Mouse (Mus musculus): ENCODE results near the gene Nxph2. TPM values are rescaled to one million over a fixed set of nuclear protein-coding genes. Genes with fewer than 3 reads are reported as not detected.
"Not testable (repeated sequence)": the region's sequence is repeated elsewhere in the genome, so short reads cannot be mapped to it uniquely, and the experiment has no call there.

The Nxph2 gene
- total RNA-seq (2017), result 0.25 TPM in 1 of 2 replicates, not detected in the other

DNA sequence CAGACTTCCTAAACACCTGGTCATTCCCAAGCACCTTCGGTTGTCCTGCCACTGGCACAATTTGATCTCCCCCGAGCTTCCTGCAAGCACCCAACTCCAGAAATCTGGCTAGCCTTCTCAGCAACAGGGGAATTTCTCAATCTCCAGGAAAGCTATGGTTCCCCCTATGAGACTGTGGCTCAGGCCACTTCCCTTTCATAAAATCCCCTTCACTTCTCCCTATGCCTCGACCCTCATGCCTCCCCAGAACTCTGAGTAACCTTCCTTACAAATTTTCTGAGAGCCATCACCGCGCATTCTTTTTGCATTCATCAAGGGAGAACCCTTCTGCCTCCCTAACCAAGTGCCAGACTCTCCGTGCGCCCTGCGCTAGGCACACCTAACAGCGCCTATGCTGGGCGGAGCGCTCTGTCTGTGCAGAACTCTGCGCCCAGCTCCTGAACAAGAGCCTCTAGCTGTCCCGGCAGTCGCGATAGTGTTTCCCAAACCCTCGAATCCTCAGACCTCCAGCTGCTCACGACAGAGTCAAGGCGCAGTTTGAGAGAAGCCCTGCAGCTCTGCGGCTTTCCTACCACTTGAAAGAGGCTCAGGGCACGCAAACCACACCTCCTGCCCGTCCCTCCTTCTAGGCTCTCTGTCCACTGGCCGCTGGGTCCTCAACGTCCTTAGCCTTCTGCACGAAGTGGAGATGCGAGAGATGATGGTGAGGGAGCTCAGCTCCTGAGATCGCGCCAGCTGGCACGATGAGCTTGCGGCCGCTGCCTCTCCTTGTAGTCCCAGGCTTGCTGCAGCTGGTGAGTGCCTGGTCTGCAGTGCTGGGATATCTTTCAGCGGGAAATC lies at the start of gene Nxph2:
TSS of gene Nxph2 (plus strand) at position 501 of the 840 bp plus-strand sequence.
- no peak for ATAC-seq (ENCODE audit: extremely low read depth, insufficient number of reproducible peaks, low FRiP score, poor library complexity, severe bottlenecking)

DNA sequence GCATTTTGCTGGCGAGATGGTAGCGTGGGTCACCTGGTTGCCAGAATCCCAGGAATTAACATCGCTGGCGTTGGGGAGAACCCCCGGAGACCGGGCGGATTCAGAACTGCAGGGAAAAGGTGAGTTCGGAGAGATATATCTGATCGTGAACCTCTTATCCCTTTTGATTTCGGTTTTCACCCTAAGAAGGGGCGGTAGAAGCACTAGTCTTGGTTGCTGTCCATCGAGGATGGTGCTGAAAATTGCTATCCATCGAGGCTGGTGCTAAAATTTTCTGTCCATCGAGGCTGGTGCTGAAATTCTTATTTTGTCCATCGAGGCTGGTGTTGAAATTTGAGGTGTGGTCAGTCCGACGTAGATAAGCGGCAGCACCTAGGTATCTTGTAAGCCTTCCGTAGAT lies 30.1 kb upstream of the Nxph2 start:
- ATAC-seq (ENCODE audit: extremely low read depth, insufficient number of reproducible peaks, low FRiP score, poor library complexity, severe bottlenecking), result not testable (repeated sequence)

DNA sequence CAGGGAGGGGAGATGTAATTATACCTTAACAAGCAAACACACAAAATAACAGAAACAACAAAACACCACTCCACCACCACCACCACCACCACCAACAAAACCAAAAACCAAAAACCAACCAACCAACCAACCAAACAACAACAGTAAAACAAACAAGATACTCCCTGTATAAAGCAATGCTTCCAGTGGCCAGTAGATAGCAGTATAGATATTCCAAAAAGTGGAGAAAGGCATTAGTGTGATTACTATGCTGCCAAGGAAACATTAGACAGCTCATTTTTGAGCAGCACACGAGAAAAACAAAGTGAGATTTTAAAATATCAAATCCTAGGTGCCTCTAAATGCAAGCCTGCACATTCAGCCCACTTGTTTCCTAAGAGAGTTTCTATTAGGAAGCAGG lies 6.2 kb upstream of the Nxph2 start:
- ATAC-seq (ENCODE audit: extremely low read depth, insufficient number of reproducible peaks, low FRiP score, poor library complexity, severe bottlenecking), result no peak

Other genes with a start within 250 kb of the Nxph2 start
- gene Mastl, start 165.2 kb upstream of the Nxph2 start, total RNA-seq (2017), result 0.23 and 0.74 TPM in 2 replicates
- 161 and 166 TPM in 2 replicates for gene Yme1l1, start 164.9 kb upstream of the Nxph2 start, total RNA-seq (2017)
- gene 4931423N10Rik, start 113.8 kb upstream of the Nxph2 start, total RNA-seq (2017), result 0.49 and 1.3 TPM in 2 replicates

Measured in neutrophil, adult 5-6 weeks (primary cell).